Mouse (Mus musculus) erythroid progenitor cell, adult 5-6 weeks (primary cell): ENCODE results near the gene Plekhg4. TPM values are rescaled to one million over a fixed set of nuclear protein-coding genes. Genes with fewer than 3 reads are reported as not detected.

Source experiments
- ATAC-seq: replicated peaks from 2 replicates; pipeline ENCODE4 v1.8.0; 2016; ENCODE audit warnings: moderate number of reproducible peaks, mild to moderate bottlenecking, moderate TSS enrichment, inconsistent platforms; ENCODE audit not compliant: poor library complexity, low FRiP score, severe bottlenecking
- total RNA-seq, 2 experiments: library from RNA; stranded (forward) in 1 of 2; stranded (reverse) in 1 of 2; fragments of 150-400 nt in 1 of 2; fragments of 186-747, 209-891 nt in 1 of 2; gene quantifications; 2 replicates each; pipeline versions ENCODE4 v1.2.3 to v1.2.4; 2015 to 2017; ENCODE audit warnings: low replicate concordance in 2 of 2

Plekhg4 gene
- total RNA-seq, 2 experiments from 2014 or later: not detected

- no peak for ATAC-seq
Observed at GRCm38 (mm10) chr8:105348450-105349095, 24.5 kb upstream of the Plekhg4 start, which contains the start of gene Slc9a5. Slc9a5 (plus strand) TSS chr8:105348843.

- no peak for ATAC-seq
Observed at GRCm38 (mm10) chr8:105349096-105349771, 23.8 kb upstream of the Plekhg4 start.

- ATAC-seq: no peak
Observed at GRCm38 (mm10) chr8:105350186-105350585, 22.9 kb upstream of the Plekhg4 start.

- ATAC-seq: no peak
Observed at GRCm38 (mm10) chr8:105353583-105354135, 19.4 kb upstream of the Plekhg4 start.

GRCm38 (mm10) chr8:105354549-105354948 is 18.5 kb upstream of the Plekhg4 start:
- no peak for ATAC-seq

- ATAC-seq: no peak
Observed at GRCm38 (mm10) chr8:105355179-105356024, 17.7 kb upstream of the Plekhg4 start.

- no peak for ATAC-seq
Observed at GRCm38 (mm10) chr8:105356681-105357080, 16.4 kb upstream of the Plekhg4 start.

- ATAC-seq: no peak
Observed at GRCm38 (mm10) chr8:105359208-105359607, 13.9 kb upstream of the Plekhg4 start.

GRCm38 (mm10) chr8:105359646-105360045 is 13.4 kb upstream of the Plekhg4 start:
- ATAC-seq: no peak

GRCm38 (mm10) chr8:105361751-105362702 is 11.0 kb upstream of the Plekhg4 start:
- ATAC-seq: no peak

- no peak for ATAC-seq
Observed at GRCm38 (mm10) chr8:105367107-105367506, 6.0 kb upstream of the Plekhg4 start.

GRCm38 (mm10) chr8:105372473-105372872 is 601 bp upstream of the Plekhg4 start:
- ATAC-seq: no peak

GRCm38 (mm10) chr8:105374513-105374966 is 1.5 kb downstream of the Plekhg4 start:
- ATAC-seq: peak; percentile 54

- no peak for ATAC-seq
Observed at GRCm38 (mm10) chr8:105378673-105379072, 5.6 kb downstream of the Plekhg4 start.

- no peak for ATAC-seq
Observed at GRCm38 (mm10) chr8:105380308-105380707, 7.2 kb downstream of the Plekhg4 start.

- no peak for ATAC-seq
Observed at GRCm38 (mm10) chr8:105384070-105384469, 11.0 kb downstream of the Plekhg4 start.

- no peak for ATAC-seq
Observed at GRCm38 (mm10) chr8:105387151-105387550, 14.1 kb downstream of the Plekhg4 start.

GRCm38 (mm10) chr8:105389096-105389495 is 16.0 kb downstream of the Plekhg4 start:
- no peak for ATAC-seq
